Mouse (Mus musculus) kidney, postnatal 36 days (tissue): Measurements from ENCODE around the gene Gm21721.
"Not testable (repeated sequence)": the region's sequence is repeated elsewhere in the genome, so short reads cannot be mapped to it uniquely, and the experiment has no call there.

Experiments used
- DNase-seq, 2 experiments: peaks; one replicate each; pipeline ENCODE4 v3.0.0; 2021 to 2022; ENCODE audit warnings: mixed read lengths in 2 of 2

Gene Gm21721

GRCm38 (mm10) chrY:9202090-9202489 is at the start of gene Gm21721:
Gene Gm21721, minus strand, starts transcription at chrY:9202190.
- DNase-seq = not testable (repeated sequence)
